Mouse (Mus musculus): ENCODE measurements around the gene Cd101. TPM values are rescaled to one million over a fixed set of nuclear protein-coding genes. Genes with fewer than 3 reads are reported as not detected.

Gene Cd101
- total and polyA plus RNA-seq, 2 experiments from 2014 or later, result 0.11 to 0.43 TPM

GRCm38 (mm10) chr3:101030630-101031029 is 1.3 kb upstream of the Cd101 start:
- H3K36me3 ChIP-seq (ENCODE audit: insufficient read depth), result no peaks in the 10 kb centered on the region
- no peak overlapping the region for H3K27ac ChIP-seq (ENCODE audit: low read depth, low read length)
- no peak overlapping the region for H3K4me3 ChIP-seq (ENCODE audit: low read depth, low read length)
- 94% methylated on average over 1 of the region's 1 CpGs for WGBS
- no peak overlapping the region for H3K4me2 ChIP-seq (ENCODE audit: low read depth)
- DNase-seq (no peak), ATAC-seq (no peak)
- no peaks in the 10 kb centered on the region for H3K4me1 ChIP-seq (ENCODE audit: insufficient read depth)
- no peak for TF ChIP-seq CTCF (IDR thresholded peaks at IDR 0.05; ENCODE audit: low read depth)
- no peak overlapping the region for H3K9ac ChIP-seq
- H3K27me3 ChIP-seq (ENCODE audit: insufficient read depth, low read length), result no peaks in the 10 kb centered on the region
- H3K9me3 ChIP-seq (ENCODE audit: low read length), result no peaks in the 10 kb centered on the region

DNA sequence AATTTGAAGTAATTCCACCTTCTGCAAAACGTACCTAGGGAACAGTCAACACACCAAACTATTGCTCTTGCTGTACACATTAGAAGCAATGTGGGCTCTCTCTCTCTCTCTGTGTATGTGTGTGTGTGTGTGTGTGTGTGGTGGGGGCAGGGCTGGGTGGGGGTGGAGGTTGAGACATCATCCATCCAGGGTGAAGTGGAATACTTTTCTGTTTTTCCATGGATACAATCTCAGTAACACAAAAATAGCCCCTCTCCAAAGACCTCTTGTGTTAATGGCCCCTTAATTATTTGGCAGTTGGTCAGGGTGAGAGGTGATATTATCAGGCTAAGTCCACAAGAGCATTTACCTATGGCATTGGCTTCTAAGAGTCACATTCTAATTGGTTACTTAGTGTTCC is 2.6 kb downstream of the Cd101 start:
- Histone ChIP-seq H3K4me1 (ENCODE audit: insufficient read depth) (no peaks in the 10 kb centered on the region), H3K9me3 (ENCODE audit: low read length) (no peaks in the 10 kb centered on the region), H3K27ac (ENCODE audit: low read depth, low read length) (no peak overlapping the region), H3K9ac (no peak overlapping the region), H3K4me2 (ENCODE audit: low read depth) (no peak overlapping the region), H3K4me3 (ENCODE audit: low read depth, low read length) (no peak overlapping the region), H3K27me3 (ENCODE audit: insufficient read depth, low read length) (no peaks in the 10 kb centered on the region), H3K36me3 (ENCODE audit: insufficient read depth) (no peaks in the 10 kb centered on the region)
- no peak for TF ChIP-seq CTCF (IDR thresholded peaks at IDR 0.05; ENCODE audit: low read depth)
- ATAC-seq (no peak), DNase-seq (no peak)
- WGBS, result 87% methylated on average over 1 of the region's 1 CpGs

DNA sequence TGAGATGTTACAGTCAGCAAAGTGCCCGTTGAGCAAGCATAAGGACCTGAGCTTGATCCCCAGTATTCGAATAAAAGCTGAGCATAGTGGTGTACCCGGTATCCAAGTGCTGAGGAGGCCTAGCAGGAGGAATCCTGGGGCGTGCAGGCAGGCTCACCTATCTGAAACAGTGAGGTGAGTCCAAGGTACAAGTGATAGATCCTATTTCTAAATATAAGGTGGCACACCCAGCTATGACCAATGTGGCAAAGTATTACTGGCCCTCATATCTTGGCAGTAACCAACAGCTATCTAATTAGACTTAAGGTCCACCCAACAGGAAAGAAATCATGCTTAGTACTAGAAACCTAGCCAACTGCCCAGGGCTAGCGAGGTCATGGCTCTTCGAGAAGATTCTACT is 6.4 kb downstream of the Cd101 start:
- Histone ChIP-seq H3K4me1 (ENCODE audit: insufficient read depth) (no peaks in the 10 kb centered on the region), H3K4me2 (ENCODE audit: low read depth) (no peak overlapping the region), H3K36me3 (ENCODE audit: insufficient read depth) (no peaks in the 10 kb centered on the region), H3K27ac (ENCODE audit: low read depth, low read length) (no peak overlapping the region), H3K27me3 (ENCODE audit: insufficient read depth, low read length) (no peaks in the 10 kb centered on the region), H3K4me3 (ENCODE audit: low read depth, low read length) (no peak overlapping the region), H3K9me3 (ENCODE audit: low read length) (no peaks in the 10 kb centered on the region), H3K9ac (no peak overlapping the region)
- no peak for TF ChIP-seq CTCF (IDR thresholded peaks at IDR 0.05; ENCODE audit: low read depth)
- 90% methylated on average over 6 of the region's 6 CpGs for WGBS
- no peak for DNase-seq
- no peak for ATAC-seq

GRCm38 (mm10) chr3:101021481-101022051 is 7.8 kb downstream of the Cd101 start:
- Histone ChIP-seq H3K9me3 (ENCODE audit: low read length) (no peaks in the 10 kb centered on the region), H3K4me1 (ENCODE audit: insufficient read depth) (no peaks in the 10 kb centered on the region), H3K36me3 (ENCODE audit: insufficient read depth) (no peaks in the 10 kb centered on the region), H3K4me3 (ENCODE audit: low read depth, low read length) (no peak overlapping the region), H3K27ac (ENCODE audit: low read depth, low read length) (no peak overlapping the region), H3K4me2 (ENCODE audit: low read depth) (no peak overlapping the region), H3K9ac (no peak overlapping the region), H3K27me3 (ENCODE audit: insufficient read depth, low read length) (no peaks in the 10 kb centered on the region)
- DNase-seq (no peak), ATAC-seq (no peak)
- 84% methylated on average over 8 of the region's 8 CpGs for WGBS
- no peak for TF ChIP-seq CTCF (IDR thresholded peaks at IDR 0.05; ENCODE audit: low read depth)

DNA sequence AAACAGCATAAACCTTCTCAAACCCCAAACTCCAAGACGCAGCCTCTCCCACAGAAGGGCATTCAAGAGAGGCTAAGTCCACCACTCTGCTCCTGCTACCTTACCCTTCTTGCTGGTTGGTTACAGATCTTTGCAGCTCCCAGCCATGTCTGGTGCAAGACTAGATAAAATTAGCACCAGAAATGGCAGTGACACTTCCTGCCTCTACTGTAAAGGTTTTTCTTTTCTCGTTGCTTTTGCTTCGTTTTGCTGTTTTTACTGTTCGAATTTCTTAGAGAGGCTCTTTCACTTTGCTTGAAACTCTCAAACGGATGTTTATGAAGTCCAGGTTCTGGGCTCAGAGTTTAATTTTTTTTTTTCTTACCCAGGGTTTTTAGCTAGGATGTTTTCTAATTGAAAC is 8.3 kb downstream of the Cd101 start:
- TF ChIP-seq CTCF (IDR thresholded peaks at IDR 0.05; ENCODE audit: low read depth), result no peak
- Histone ChIP-seq H3K4me3 (ENCODE audit: low read depth, low read length) (no peak overlapping the region), H3K9me3 (ENCODE audit: low read length) (no peaks in the 10 kb centered on the region), H3K4me1 (ENCODE audit: insufficient read depth) (no peaks in the 10 kb centered on the region), H3K36me3 (ENCODE audit: insufficient read depth) (no peaks in the 10 kb centered on the region), H3K27me3 (ENCODE audit: insufficient read depth, low read length) (no peaks in the 10 kb centered on the region), H3K27ac (ENCODE audit: low read depth, low read length) (no peak overlapping the region), H3K4me2 (ENCODE audit: low read depth) (no peak overlapping the region), H3K9ac (no peak overlapping the region)
- DNase-seq (no peak), ATAC-seq (no peak)
- 88% methylated on average over 5 of the region's 5 CpGs for WGBS

- no peak for DNase-seq
- H3K9ac ChIP-seq, result no peak overlapping the region
These were observed 10.9 kb downstream of the Cd101 start for GRCm38 (mm10) chr3:101018494-101018893.

DNA sequence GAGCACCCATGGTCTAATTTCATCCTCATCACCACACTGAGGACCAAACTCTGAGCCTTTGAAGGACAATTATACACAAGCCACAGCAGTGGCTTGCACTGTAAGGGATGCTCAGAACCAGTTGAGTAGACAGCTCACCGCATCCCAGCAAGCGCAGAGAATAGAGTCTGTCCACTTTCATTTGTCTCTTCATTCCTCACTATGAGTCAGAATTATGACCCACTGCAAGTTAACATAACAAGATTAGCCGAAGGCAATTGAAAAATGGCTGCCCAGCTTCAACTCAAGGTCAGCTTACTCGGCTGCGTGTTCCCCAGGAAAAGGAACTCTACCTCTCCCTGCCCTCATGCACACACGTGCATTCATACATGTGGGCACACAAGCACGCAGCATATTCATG is 13.3 kb downstream of the Cd101 start:
- WGBS, result 92% methylated on average over 7 of the region's 7 CpGs
- no peak for DNase-seq

More at GRCm38 (mm10) chr3:101018494-101018893, 10.9 kb downstream of the Cd101 start:
- Histone ChIP-seq H3K4me2 (ENCODE audit: low read depth) (no peak overlapping the region), H3K4me1 (ENCODE audit: insufficient read depth) (no peaks in the 10 kb centered on the region), H3K9me3 (ENCODE audit: low read length) (no peaks in the 10 kb centered on the region), H3K27me3 (ENCODE audit: insufficient read depth, low read length) (no peaks in the 10 kb centered on the region), H3K4me3 (ENCODE audit: low read depth, low read length) (no peak overlapping the region), H3K36me3 (ENCODE audit: insufficient read depth) (no peaks in the 10 kb centered on the region), H3K27ac (ENCODE audit: low read depth, low read length) (no peak overlapping the region)
- WGBS, result 89% methylated on average over 6 of the region's 6 CpGs
- TF ChIP-seq CTCF (IDR thresholded peaks at IDR 0.05; ENCODE audit: low read depth), result no peak
- ATAC-seq, result no peak

More for the DNA sequence above, 13.3 kb downstream of the Cd101 start:
- no peak for ATAC-seq
- no peak for TF ChIP-seq CTCF (IDR thresholded peaks at IDR 0.05; ENCODE audit: low read depth)
- Histone ChIP-seq H3K4me2 (ENCODE audit: low read depth) (no peak overlapping the region), H3K4me3 (ENCODE audit: low read depth, low read length) (no peak overlapping the region), H3K36me3 (ENCODE audit: insufficient read depth) (no peaks in the 10 kb centered on the region), H3K9ac (no peak overlapping the region), H3K9me3 (ENCODE audit: low read length) (no peaks in the 10 kb centered on the region), H3K27ac (ENCODE audit: low read depth, low read length) (no peak overlapping the region), H3K4me1 (ENCODE audit: insufficient read depth) (no peaks in the 10 kb centered on the region), H3K27me3 (ENCODE audit: insufficient read depth, low read length) (no peaks in the 10 kb centered on the region)

Measured in forebrain, postnatal 0 days (tissue).